Mouse (Mus musculus) heart, embryonic 16.5 days (tissue): ENCODE measurements at regions not wholly inside any gene's neighbourhood (a gene's known extent, or its start where the extent isn't known, plus 50 kb on each side); places are given as distances from the start of the nearest gene placed in this dataset.

ENCODE experiments used
- ATAC-seq: fragments of 200-750 bp; cut with Nextera tagmentation; replicated peaks from 2 replicates; pipeline ENCODE4 v1.8.0; 2017; ENCODE audit warnings: moderate number of reproducible peaks; ENCODE audit not compliant: insufficient read depth, low FRiP score; ENCODE audit errors: extremely low read depth
- H3K27ac ChIP-seq: fragments of 300-500 bp; sonication (generic); 2 replicates; pipeline ENCODE4 v1.5.1; 2014; ENCODE audit warnings: mild to moderate bottlenecking, low read length, control low read depth, moderate library complexity
- H3K27me3 ChIP-seq: fragments of 300-500 bp; sonication (generic); 2 replicates; pipeline ENCODE4 v1.6.1; 2014; ENCODE audit warnings: low read length, mixed read lengths; ENCODE audit not compliant: control insufficient read depth, insufficient read depth
- H3K36me3 ChIP-seq: fragments of 300-500 bp; sonication (generic); 2 replicates; pipeline ENCODE4 v1.6.1; 2014; ENCODE audit not compliant: control insufficient read depth, insufficient read depth
- H3K4me1 ChIP-seq: fragments of 300-500 bp; sonication (generic); 2 replicates; pipeline ENCODE4 v1.6.1; 2014; ENCODE audit warnings: low read length, mixed read lengths; ENCODE audit not compliant: control insufficient read depth, insufficient read depth
- H3K4me2 ChIP-seq: fragments of 300-500 bp; sonication (generic); 2 replicates; pipeline ENCODE4 v1.6.1; 2014; ENCODE audit warnings: low read depth, mild to moderate bottlenecking, control low read depth, low read length
- H3K4me3 ChIP-seq: fragments of 300-500 bp; sonication (generic); 2 replicates; pipeline ENCODE4 v1.5.1; 2014; ENCODE audit warnings: mild to moderate bottlenecking, control low read depth, low read length
- H3K9ac ChIP-seq: fragments of 300-500 bp; sonication (generic); 2 replicates; pipeline ENCODE4 v1.6.1; 2014; ENCODE audit warnings: low read length, control low read depth
- H3K9me3 ChIP-seq: fragments of 300-500 bp; sonication (generic); replicated peaks from 2 replicates; pipeline ENCODE4 v1.6.1; 2016; ENCODE audit warnings: low read length; ENCODE audit not compliant: control insufficient read depth
- WGBS: fragments of 180-500 bp; shearing (Covaris S2); extraction: QIAGEN DNeasy Blood & Tissue Kit; methylation state at CpG from one replicate; pipeline ENCODE4 v1.1.7; 2014; 5-methylcytosine and 5-hydroxymethylcytosine counted together

- no peaks in the 10 kb centered on the region for H3K36me3 ChIP-seq
- no peaks in the 10 kb centered on the region for H3K27me3 ChIP-seq
- H3K4me1 ChIP-seq, result no peaks in the 10 kb centered on the region; the same call in 1 of the 2 replicates
- H3K4me2 ChIP-seq, result no peak overlapping the region
- WGBS, result 80% methylated on average over 11 of the region's 11 CpGs
- H3K4me3 ChIP-seq, result no peak overlapping the region
- no peak overlapping the region for H3K9ac ChIP-seq
- H3K27ac ChIP-seq, result no peak overlapping the region
- ATAC-seq, result no peak
- no peaks in the 10 kb centered on the region for H3K9me3 ChIP-seq
Measured at GRCm38 (mm10) chr11:79831591-79832320, 130.4 kb downstream of the Utp6 start.

DNA sequence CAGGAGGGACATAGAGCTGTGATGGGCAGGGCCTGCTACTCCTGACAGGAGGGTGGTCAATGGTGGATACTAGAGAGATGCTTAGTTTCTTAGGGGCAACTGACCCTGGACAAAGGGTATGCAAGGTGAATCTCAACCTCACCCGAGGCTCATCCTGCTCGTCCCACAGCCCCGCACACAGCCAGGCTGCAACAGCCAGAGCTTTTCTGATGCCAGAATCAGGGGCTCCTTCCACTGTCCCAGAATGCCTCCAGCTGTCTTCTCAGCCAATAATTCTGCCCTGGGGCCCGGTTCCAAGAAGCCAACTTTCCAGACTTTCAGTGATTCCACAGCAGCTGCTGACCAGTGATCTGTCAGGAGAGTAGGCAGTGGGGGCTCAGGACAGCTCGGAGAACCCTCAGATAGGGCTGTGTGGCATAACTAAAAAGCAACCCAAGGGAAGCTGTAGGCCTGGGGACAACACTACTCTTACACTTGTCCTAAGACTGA is 131.6 kb downstream of the Utp6 start:
- 79% methylated on average over 5 of the region's 5 CpGs for WGBS
- Histone ChIP-seq H3K9ac (no peak overlapping the region; the same call in 1 of the 2 replicates), H3K4me1 (no peaks in the 10 kb centered on the region), H3K4me3 (no peak overlapping the region), H3K4me2 (no peak overlapping the region), H3K27ac (no peak overlapping the region), H3K9me3 (no peaks in the 10 kb centered on the region), H3K36me3 (no peaks in the 10 kb centered on the region), H3K27me3 (no peaks in the 10 kb centered on the region)
- no peak for ATAC-seq

DNA sequence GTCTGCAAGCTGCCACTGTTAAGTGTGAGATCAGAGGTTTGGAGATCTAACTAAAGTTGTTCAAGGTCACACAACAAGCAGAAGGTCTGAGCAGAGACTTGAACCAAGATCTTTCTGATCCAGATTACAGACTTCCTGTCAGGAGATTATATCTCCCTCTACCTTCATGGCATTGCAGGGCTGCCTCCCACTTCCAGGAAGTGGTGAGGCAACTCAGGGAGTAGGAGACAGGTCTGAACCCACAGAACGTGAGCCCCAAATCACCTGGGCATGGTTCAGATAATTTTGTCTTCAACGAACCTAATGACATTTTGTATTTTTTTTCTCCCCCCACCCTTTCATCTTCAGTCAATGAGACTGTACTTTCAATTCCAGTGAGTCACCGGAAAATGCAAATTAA is 135.2 kb downstream of the Utp6 start:
- H3K4me1 ChIP-seq, result 0 out of 2 replicates have a peak, but pooled peaks cover 8% of the 10 kb centered on the region
- ATAC-seq, result no peak
- no peak overlapping the region for H3K27ac ChIP-seq
- no peak overlapping the region for H3K9ac ChIP-seq
- no peaks in the 10 kb centered on the region for H3K9me3 ChIP-seq
- no peak overlapping the region for H3K4me3 ChIP-seq
- no peaks in the 10 kb centered on the region for H3K27me3 ChIP-seq
- H3K4me2 ChIP-seq, result no peak overlapping the region
- H3K36me3 ChIP-seq, result no peaks in the 10 kb centered on the region
- WGBS, result 84% methylated on average over 3 of the region's 3 CpGs

- ATAC-seq, result no peak; the same call in 1 of the 2 replicates
- no peaks in the 10 kb centered on the region for H3K36me3 ChIP-seq
- no peaks in the 10 kb centered on the region for H3K27me3 ChIP-seq
- H3K9me3 ChIP-seq, result no peaks in the 10 kb centered on the region
- H3K4me2 ChIP-seq, result no peak overlapping the region
- H3K9ac ChIP-seq, result no peak overlapping the region
- H3K4me1 ChIP-seq, result 0 out of 2 replicates have a peak, but pooled peaks cover 8% of the 10 kb centered on the region
- no peak overlapping the region for H3K27ac ChIP-seq
- WGBS, result 66% methylated on average over 4 of the region's 4 CpGs
- no peak overlapping the region for H3K4me3 ChIP-seq
Measured at GRCm38 (mm10) chr11:79825881-79826280, 136.3 kb downstream of the Utp6 start.

- H3K27me3 ChIP-seq, result no peaks in the 10 kb centered on the region
- H3K27ac ChIP-seq, result no peak overlapping the region
- H3K9ac ChIP-seq, result no peak overlapping the region
- ATAC-seq, result no peak
- no peaks in the 10 kb centered on the region for H3K9me3 ChIP-seq
- H3K4me3 ChIP-seq, result no peak overlapping the region
- no peak overlapping the region for H3K4me2 ChIP-seq
- no peaks in the 10 kb centered on the region for H3K36me3 ChIP-seq
- 0 out of 2 replicates have a peak, but pooled peaks cover 8% of the 10 kb centered on the region for H3K4me1 ChIP-seq
- 42% methylated on average over 11 of the region's 11 CpGs for WGBS
Measured at GRCm38 (mm10) chr11:79823631-79824310, 138.4 kb downstream of the Utp6 start.

- 74% methylated on average over 5 of the region's 5 CpGs for WGBS
- Histone ChIP-seq H3K4me3 (no peak overlapping the region), H3K9me3 (no peaks in the 10 kb centered on the region; the same call in 1 of the 2 replicates), H3K4me1 (0 out of 2 replicates have a peak, but pooled peaks cover 8% of the 10 kb centered on the region), H3K36me3 (no peaks in the 10 kb centered on the region), H3K4me2 (no peak overlapping the region), H3K27ac (no peak overlapping the region), H3K9ac (no peak overlapping the region), H3K27me3 (no peaks in the 10 kb centered on the region)
- no peak for ATAC-seq
Measured at GRCm38 (mm10) chr11:79821986-79822385, 140.2 kb downstream of the Utp6 start.

DNA sequence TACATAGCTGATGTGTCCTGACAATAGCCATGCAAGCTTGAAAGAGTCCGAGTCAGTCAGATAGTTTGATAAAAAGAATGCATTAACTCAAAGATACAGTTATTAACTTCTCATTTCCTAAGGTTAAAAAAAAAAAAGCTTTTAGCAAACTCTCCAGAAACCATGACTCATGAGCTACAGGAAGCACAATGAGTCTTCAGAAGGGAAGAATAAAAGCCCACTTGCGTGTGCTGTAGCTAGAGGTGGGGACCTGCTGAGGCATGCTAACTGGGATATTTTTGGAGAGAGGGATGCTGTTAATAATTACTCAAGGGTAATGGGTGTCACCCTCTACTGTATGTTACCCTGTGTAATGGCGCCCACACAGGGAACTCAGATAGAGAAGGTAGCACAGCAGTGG is 147.0 kb downstream of the Utp6 start:
- H3K4me2 ChIP-seq, result no peak overlapping the region
- no peak overlapping the region for H3K27ac ChIP-seq
- H3K4me3 ChIP-seq, result no peak overlapping the region
- H3K27me3 ChIP-seq, result no peaks in the 10 kb centered on the region
- peaks cover 3% of the 10 kb centered on the region; the same call in 1 of the 2 replicates for H3K36me3 ChIP-seq
- no peak overlapping the region for H3K9ac ChIP-seq
- no peaks in the 10 kb centered on the region for H3K4me1 ChIP-seq
- no peak for ATAC-seq
- H3K9me3 ChIP-seq, result peaks cover 8% of the 10 kb centered on the region
- 87% methylated on average over 3 of the region's 3 CpGs for WGBS

DNA sequence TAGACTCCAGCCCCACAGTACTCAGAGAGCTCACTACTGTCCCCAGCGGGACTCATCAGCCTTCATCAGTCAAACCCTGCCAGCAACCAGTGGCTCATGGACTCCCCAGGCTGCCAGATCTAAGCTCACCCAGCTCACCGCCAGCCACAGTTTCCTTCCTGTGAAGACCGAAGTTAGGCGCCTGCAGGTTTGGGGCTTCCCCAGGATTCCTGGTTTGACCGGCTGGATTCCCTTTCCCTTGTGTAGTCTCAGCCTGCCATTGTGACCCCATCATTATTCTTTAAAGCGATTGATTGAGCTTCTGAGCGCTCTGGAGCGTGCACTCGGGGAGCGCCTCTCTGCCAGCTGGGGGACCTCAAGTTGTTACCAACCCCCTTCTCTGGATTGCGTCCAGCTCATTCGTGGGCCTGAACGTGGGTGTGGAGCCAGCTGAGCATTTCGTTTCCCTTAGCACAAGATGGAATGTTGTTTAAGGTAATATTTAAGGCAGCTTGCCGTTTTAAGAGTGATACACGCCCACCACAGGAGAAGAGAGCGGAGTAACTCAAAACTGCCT is 155.2 kb downstream of the Utp6 start:
- Histone ChIP-seq H3K9me3 (peaks cover 8% of the 10 kb centered on the region), H3K27ac (peak overlapping the region; percentile 56), H3K9ac (no peak overlapping the region), H3K36me3 (no peaks in the 10 kb centered on the region), H3K27me3 (no peaks in the 10 kb centered on the region), H3K4me1 (peaks cover 17% of the 10 kb centered on the region), H3K4me2 (0 out of 2 replicates have a peak overlapping the region, but pooled peaks have one; percentile 1), H3K4me3 (no peak overlapping the region)
- WGBS, result 28% methylated on average over 17 of the region's 17 CpGs
- ATAC-seq, result no peak

DNA sequence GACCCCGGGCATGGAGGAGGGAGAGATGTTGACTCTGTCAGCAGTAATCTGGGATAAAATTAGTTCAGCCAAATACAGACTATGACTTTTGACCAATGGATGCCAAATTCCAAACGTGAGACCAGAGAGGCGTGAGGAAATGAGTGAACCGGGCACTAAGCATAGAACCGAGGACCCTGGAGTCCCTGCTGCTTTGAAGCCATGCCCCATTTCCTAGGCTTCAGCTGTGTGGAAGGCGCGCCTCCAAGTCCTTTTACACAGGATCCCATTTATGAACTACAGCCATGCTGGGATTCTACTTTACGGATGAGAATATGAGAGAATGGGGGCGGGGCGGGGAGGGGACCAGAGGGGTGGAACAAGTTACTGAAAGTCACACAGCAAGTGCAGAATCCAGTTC is 155.8 kb downstream of the Utp6 start:
- WGBS, result 62% methylated on average over 10 of the region's 10 CpGs
- no peak overlapping the region for H3K4me3 ChIP-seq
- H3K4me1 ChIP-seq, result peaks cover 17% of the 10 kb centered on the region
- H3K9ac ChIP-seq, result no peak overlapping the region
- no peaks in the 10 kb centered on the region for H3K27me3 ChIP-seq
- H3K9me3 ChIP-seq, result peaks cover 8% of the 10 kb centered on the region
- H3K36me3 ChIP-seq, result no peaks in the 10 kb centered on the region
- no peak for ATAC-seq
- peak overlapping the region; percentile 56 for H3K27ac ChIP-seq
- H3K4me2 ChIP-seq, result no peak overlapping the region
